Mouse (Mus musculus): Measurements from ENCODE around the gene Tmem39b.

Gene Tmem39b

DNA sequence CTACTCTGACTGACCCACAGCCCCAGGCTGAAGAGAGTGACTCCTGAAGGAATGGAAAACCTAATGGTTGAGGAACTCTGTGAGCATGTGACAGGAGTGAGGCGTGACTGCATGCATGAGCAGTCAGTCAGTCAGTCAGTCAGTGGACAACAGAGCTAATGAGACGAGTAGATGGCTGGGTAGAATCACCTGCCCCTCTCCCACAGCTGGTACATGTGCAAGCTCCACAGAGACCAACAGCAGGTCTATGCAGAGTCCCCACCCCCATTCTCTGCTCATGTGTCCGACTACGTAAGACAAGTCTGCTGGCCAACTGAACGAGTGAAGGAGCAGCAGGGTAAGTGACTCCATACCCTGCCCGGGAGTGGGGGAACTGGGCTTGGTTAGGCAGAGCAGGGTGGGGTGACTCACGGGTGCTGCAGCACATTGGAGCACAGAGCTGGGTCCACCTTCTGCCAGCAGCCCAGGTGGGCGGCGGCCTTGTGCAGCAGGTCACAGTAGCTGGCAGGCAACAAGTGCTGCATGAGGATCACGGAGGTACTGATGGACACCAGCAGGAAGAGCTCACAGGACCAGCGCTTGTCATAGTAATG lies 12.6 kb downstream of the Tmem39b start:
- no peak for DNase-seq

DNA sequence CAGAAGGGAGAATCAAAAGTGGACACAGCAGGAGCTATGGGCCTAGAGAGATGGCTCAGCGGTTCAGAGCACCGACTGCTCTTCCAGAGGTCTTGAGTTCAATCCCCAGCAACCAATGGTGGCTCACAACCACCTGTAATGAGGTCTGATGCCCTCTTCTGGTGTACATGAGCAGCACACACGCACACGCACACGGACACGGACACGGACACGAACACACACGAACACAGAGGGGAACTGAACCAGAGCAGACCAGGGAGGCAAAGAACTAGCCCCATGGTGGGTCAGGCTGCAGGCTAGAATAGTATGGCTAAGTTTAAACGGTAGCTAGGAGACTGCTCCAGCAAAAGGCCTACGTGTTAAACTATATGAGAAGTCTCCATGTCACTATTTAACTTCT lies 14.8 kb downstream of the Tmem39b start:
- DNase-seq: no peak

DNA sequence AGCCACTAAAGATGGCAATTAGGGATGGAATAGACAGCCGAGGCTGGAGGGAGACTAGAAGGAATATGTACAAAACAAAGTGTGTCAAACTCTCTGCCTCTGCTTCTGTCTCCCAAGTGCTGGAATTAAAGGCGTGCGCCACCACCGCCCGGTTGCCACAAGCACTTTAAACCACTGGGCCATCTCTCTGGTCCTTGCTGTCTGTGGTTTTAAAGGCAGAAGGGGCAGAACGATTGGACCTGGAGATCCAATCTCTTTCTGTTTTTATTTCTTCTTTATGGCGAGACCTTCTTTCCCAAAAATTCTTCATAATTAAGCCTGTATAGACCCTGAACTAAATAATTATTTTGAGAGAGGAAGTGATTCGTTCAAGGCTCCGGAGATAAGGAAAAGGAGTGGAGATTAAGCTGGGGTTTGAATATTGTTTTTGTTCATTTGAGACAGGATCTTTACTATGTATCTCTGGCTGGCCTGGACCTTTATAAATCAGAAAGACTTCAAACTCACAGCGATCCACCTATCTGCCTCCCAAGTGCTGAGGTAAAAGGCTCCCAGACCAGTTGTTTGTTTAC lies 23.7 kb downstream of the Tmem39b start:
- no peak for DNase-seq

DNA sequence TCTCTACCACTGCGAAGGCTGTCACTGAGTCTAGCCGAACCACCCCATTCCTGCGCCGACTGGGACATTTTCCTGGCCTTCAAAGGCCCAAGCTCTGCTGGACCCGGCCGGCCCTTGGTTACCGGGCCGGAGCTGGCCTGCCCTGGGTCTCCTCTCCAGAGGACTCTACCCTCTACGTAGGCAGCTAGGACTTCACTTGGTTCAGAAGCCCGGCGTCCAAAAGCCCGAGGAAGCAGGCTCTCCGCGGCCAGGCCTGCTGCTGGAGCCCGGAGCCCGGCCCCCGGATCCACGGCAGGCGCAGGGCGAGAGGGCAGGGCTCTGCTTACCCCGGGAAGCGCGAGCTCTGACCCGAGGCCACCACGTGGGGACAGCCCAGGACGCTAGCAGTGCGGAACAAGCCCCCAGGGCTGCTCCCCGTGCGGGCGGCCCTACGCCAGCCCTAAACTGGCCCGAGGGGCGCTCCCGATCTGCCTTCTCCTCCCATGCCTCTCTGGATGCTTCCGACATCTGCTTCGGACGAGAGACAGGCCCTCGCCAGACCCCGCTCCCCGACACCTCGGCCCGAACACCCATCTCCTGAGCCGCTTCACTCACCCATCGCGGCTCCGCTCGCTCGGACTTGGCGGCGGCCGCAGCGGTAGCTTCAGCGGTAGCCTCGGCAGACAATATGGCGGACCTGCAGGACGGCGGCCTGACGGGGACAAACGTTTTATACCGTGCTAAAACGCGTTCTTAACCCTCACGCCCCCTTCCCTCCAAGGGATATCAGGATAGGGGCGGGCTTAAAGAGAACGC lies 24.4 kb downstream of the Tmem39b start, which contains the start of gene Kpna6:
Kpna6 (minus strand) TSS at position 685 of the 795 bp plus-strand sequence.
- DNase-seq: peak; percentile 82 to 84

DNA sequence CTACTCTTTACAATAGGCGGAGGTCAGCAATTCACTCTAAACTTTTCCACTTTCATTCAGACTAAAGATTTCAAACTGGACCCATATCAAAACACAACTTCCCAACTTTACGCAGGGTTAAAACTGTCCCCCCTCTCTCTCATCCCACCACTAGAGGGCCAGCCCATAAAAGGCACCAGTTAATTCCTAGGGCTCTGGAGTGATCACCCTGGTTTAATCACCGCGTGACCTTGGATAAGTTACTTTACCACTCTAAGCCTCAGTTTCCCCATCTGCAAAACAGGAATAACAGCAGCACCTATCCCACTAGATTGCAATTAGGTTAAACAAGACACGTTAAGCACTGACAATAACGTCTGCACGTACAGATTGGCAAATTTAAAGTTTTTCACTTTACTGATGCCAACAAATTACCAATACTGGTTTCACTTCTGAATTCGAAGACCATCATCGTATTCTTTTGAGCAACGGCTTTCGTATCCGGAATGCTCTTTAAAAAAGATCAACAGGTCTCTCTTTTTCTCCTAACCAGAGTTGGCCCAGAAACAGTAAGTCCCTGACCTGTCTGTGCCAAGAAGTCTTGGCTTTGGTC lies 25.1 kb downstream of the Tmem39b start:
- DNase-seq: peak; percentile 41

DNA sequence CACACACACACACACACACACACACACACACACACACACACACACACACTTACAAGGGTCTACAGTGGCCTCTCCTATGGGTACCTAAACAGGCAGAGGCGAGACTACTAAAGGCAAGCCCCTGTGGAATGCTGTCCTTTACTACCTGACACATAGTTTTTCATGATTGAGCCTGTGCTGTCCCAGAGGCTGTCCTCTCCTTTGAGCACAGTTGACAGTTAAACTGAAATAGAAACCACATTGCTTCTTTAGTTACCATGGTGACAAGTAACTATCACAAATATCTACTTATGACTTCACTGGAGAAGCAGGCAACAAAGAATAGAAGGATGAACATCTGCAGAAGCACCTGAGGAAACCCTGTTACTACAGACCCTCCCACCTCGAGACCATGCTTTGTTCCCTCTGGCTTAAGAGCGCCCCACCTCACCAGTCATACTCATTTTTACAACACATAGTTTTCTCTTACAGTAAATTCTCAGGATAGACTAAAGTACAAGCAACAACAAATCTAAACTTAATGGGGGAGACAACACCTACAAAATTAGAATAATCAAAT lies 34.3 kb downstream of the Tmem39b start:
- DNase-seq: no peak

DNA sequence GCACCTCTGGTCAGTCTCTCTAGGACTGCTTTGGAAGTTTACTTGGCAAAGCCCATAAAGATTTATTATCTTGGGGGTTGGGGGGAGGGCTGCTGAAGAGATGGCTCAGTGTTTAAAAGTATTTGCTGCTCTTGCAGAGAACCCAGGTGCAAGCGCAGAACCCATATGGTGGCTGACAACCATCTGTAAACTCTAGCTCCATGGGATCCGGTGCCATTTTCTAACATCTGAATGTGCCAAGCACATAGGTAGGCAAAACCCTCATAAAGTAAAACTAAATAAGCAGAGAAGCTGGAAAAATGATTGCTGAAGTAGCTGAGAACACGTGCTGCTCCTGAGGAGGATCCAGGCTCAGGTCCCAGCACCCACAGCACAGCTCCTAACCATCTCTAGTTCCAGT lies 35.1 kb downstream of the Tmem39b start:
- no peak for DNase-seq

DNA sequence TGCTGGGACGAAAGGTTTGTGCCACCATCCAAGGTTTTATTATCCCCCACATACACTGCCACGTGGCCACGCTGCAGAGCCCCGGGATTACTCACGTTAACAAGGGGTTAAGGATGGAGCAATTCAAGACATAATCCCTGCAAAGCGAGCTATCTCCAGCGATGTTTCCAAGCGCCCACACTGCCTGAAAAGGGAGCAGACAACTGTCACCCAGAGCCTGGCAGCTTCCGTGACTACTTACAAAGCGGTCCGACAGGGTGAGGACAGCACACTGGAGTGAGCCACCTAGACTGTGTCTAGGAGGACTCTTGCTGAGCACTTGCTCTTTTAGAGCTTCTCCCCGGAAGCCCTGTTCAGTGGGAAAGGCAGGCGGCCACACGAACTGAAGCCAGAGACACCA lies 41.9 kb downstream of the Tmem39b start:
- DNase-seq: no peak

DNA sequence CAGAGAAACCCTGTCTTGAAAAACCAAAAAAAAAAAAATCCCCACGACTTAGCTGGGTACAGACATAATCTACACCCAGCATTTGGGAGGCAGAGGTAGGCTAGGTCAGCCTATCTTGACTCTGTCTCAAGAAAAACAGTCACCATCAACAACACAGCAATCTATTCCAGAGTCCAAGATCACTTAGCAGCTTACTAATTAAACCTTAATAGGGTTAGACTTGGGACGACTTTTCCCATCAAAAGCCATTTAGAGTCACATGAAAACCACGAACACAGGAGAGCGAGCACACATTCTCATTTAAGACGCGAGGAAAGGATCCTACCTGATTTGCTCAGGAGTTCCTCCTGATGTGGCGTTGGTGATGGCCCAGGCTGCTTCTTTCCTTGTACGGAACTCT lies 46.3 kb downstream of the Tmem39b start:
- DNase-seq: no peak

DNA sequence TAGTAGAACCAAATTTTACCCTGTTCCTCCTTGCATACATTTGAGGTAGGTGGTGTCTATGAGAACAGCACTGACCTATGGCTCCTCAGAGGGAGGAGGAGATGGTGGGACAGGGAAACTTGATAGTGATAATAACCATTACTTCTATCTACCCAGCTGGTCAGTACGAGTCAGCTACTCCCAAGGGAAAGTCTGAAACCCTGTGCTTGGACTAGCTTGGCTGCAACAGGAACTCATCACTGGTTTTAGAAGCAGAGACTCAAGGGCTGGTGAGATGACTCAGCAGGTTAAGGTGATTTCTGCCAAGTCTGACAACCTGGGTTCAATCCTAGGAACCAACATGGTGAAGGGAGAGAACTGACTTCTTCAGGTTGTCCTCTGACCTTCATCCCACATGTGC lies 48.0 kb downstream of the Tmem39b start:
- DNase-seq: no peak

DNA sequence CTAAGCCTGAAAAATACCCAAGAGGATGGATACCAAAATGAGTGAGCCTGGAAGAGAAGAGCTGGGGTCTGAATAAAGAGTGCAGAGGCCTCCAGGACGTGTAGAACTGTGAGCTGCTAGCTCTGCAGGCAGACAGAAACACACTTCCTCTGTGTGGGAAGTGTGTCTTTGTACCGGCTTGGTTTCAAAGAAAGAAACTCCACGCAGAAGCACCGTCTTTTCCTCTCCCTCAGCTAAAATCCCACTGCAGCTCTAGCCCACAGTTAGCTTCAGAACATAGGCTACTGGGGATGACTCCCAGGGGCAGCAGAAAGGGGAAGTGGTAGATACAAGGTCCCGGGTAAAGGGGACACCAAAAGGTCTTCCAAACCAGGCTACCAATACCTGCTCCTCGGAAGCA lies 51.4 kb downstream of the Tmem39b start:
- no peak for DNase-seq

DNA sequence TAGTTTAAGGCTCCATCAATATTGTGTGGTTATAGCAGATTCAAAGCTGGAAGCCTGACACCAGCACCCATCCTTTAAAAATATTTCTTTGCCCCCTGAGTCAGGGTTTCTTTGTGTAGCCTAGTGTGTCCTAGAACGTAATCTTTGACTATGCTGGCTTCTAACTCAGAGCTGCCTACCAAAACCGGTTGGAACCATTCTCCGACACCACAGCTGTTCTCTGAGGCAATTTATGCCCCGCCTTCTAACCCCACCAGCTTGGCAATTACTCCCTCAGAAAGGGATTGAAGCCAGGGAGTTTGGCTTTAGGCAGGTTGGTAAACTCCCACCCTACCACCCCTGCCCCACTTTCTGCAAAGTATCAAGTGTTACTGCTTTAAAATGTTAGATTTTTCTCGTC lies 54.9 kb downstream of the Tmem39b start:
- DNase-seq: no peak

DNA sequence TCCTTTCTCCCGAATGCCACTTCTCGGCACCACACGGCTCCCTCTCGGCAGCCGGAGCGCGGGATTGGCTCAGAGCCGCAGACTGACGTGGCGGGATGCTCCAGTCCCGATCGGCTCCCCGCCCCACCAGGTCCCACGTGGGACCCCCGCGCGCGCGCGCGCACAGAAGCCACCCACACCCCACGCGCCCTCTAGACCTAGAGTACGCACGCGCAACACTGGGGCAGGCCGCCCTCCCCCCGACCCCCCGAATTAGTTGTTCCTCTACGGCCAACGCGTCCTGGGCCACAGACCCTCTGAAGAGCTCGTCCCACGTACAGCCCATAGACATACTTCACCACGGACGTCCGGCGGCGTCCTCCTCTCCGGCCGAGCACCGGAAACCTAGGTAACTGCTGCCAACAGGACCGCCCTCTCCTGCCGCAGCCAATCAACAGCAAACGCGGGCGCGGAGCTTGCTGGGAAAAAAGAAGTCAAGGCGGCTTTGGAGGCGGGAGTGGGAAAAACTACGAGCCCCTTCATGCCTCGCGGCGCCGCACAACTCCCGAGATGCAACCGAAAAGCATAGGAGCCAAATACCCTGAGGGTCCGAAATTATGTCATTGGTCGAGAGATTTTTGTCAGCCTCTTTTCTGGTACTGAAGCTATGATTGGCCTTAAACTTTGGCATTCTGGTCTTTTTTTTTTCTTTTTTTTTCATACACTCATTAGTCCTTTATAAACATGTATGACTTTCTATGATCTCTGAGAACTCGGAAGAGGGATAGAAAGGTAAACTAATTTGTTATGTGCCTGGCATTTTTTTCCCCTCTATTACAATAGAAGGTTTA lies 55.8 kb downstream of the Tmem39b start, which contains the start of gene Txlna:
Txlna (minus strand) TSS at position 428 of the 830 bp plus-strand sequence.
- peak; percentile 94 to 96 for DNase-seq

DNA sequence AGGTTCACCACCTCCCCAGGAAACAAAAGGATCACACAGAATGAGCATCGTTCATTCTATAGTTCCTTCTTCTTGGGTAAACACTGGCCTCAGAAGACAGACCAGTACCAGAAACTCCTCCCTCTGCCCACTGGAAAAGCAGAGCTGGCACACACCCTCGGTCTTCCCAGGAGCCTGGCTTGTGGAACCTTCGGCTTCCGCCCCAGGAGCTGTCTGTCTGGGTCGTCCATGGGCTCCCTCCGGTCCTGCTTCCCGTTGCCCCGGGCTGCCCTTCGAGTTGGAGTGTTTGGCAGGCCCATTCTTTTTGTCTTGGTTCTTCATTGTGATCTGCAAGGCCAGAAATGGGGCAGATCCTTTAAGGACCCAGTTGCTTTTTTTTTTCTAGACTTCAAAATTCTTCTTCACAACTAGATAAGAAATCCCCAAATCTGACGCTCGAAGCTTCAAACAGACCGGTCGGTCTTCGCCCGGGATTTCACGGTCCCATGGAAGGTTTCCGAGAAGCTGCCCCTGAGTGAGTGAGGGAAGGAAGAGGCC lies 56.5 kb downstream of the Tmem39b start:
- peak in 1 of 2 experiments; percentile 47 for DNase-seq

DNA sequence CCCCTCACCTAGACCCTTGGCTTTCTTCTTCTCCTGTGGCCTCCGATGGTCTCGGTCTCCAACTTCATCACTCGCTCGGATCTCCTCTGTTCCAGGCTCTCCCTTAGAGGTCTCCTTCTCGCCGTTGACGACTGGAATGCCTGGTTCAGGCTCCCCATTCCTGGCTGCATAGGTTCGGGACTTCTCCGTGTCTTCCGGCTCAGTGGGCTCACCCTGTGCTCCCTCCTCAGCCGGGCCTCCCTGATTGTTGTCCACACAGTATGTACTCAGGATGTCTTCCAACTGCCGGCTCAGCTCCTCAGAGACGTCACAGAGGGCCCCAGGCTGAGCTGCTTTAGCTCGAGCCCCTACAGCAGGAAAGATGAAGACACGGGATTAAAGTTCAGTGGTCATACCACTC lies 57.4 kb downstream of the Tmem39b start:
- no peak for DNase-seq

DNA sequence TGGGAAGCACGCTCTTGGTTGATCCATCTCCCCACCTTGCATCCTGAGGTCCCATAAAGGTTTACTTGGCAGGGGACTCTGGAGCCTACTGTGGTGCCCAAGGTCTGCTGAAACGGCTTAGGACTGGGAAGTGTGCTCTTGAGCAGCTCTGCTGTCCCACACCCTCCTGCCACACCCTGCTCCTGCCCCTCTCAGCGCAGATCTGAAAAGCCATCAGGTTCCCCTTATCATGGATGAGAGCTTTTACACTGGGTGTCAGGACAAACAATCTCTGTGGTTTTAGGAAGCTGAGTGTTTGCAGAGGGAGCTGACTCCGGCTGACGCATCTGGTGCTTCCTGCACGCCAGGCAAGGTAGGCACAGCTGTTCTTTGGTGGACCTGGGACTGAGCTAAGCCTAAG lies 62.8 kb downstream of the Tmem39b start:
- no peak for DNase-seq

DNA sequence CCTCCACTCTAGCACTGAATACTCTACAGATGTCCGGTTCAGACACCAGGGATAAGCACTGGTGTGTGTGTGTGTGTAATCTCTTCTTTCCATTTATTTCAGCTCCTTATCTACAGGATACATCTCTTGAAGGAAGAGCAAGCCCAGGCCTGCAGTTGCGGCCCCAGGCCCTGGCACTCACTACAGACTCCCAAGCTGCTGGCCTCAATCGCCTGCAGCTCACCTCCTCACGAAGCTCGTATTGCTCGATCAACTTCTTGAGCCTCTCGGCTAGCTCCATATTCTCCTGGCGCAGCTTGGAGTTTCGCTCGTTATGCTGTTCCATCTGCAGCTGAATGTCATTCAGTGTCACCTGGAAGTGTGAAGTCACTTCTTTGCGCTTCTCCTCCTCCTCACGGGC lies 64.8 kb downstream of the Tmem39b start:
- DNase-seq: no peak

DNA sequence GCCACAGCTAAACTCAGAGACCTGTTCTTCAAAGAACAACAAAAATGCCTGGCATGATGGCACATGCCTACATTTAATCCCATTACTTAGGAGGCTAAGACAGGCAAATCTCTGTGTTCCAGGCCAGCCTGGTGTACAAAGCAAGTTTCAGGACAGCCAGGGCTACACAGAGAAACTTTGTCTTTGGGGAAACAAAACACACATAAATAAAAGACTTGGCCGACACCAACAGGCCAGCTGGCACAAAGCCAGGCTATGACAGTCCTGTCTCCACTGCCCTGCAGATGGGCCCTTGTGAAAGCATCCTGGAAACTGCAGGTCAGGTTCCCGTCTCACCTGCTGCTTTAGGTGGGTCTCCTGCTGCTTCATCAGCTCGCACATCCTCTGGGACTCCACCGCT lies 65.7 kb downstream of the Tmem39b start:
- DNase-seq: no peak

All from thymus, postnatal 36 days (tissue).